Mouse (Mus musculus): ENCODE data around the gene Slc8a1. TPM values are rescaled to one million over a fixed set of nuclear protein-coding genes. Genes with fewer than 3 reads are reported as not detected.
A peak's percentile ranks its signal among the peaks of the same experiment; 100 is the strongest.

Slc8a1 gene
- polyA plus RNA-seq, 1 experiment from 2014 or later, result 5.8 TPM

GRCm38 (mm10) chr17:81492216-81492865 lies 245.8 kb downstream of the Slc8a1 start:
- no peaks in the 10 kb centered on the region for H3K36me3 ChIP-seq
- H3K9ac ChIP-seq, result no peak overlapping the region
- H3K27me3 ChIP-seq, result no peaks in the 10 kb centered on the region
- ATAC-seq (ENCODE audit: insufficient number of reproducible peaks, low FRiP score, low TSS enrichment, low read depth), result no peak
- 60% methylated on average over 6 of the region's 6 CpGs for WGBS
- no peak overlapping the region for H3K4me3 ChIP-seq
- peaks cover 4% of the 10 kb centered on the region for H3K4me1 ChIP-seq
- no peaks in the 10 kb centered on the region for H3K9me3 ChIP-seq
- H3K4me2 ChIP-seq, result no peak overlapping the region
- H3K27ac ChIP-seq, result peak overlapping the region; percentile 27; the same call in 1 of the 2 replicates

- H3K27ac ChIP-seq, result no peak overlapping the region
- H3K4me2 ChIP-seq, result no peak overlapping the region
- 71% methylated on average over 1 of the region's 1 CpGs for WGBS
- no peaks in the 10 kb centered on the region for H3K27me3 ChIP-seq
- peaks cover 6% of the 10 kb centered on the region for H3K4me1 ChIP-seq
- no peaks in the 10 kb centered on the region for H3K9me3 ChIP-seq
- no peak overlapping the region for H3K4me3 ChIP-seq
- no peaks in the 10 kb centered on the region for H3K36me3 ChIP-seq
- H3K9ac ChIP-seq, result no peak overlapping the region
- no peak for ATAC-seq (ENCODE audit: insufficient number of reproducible peaks, low FRiP score, low TSS enrichment, low read depth)
Observed at GRCm38 (mm10) chr17:81486388-81486787, 251.8 kb downstream of the Slc8a1 start.

- Histone ChIP-seq H3K36me3 (no peaks in the 10 kb centered on the region), H3K27me3 (no peaks in the 10 kb centered on the region), H3K4me1 (peaks cover 13% of the 10 kb centered on the region), H3K9ac (no peak overlapping the region), H3K4me3 (no peak overlapping the region), H3K27ac (no peak overlapping the region; the same call in 1 of the 2 replicates), H3K9me3 (no peaks in the 10 kb centered on the region), H3K4me2 (no peak overlapping the region)
- WGBS, result 80% methylated on average over 11 of the region's 11 CpGs
- no peak for ATAC-seq (ENCODE audit: insufficient number of reproducible peaks, low FRiP score, low TSS enrichment, low read depth)
Observed at GRCm38 (mm10) chr17:81481843-81482490, 256.2 kb downstream of the Slc8a1 start.

GRCm38 (mm10) chr17:81480351-81481161 lies 257.6 kb downstream of the Slc8a1 start:
- Histone ChIP-seq H3K9ac (no peak overlapping the region), H3K4me3 (no peak overlapping the region), H3K27me3 (no peaks in the 10 kb centered on the region), H3K9me3 (no peaks in the 10 kb centered on the region), H3K4me1 (peaks cover 11% of the 10 kb centered on the region), H3K4me2 (no peak overlapping the region), H3K36me3 (no peaks in the 10 kb centered on the region), H3K27ac (no peak overlapping the region)
- peak; percentile 75; the same call in 1 of the 2 replicates for ATAC-seq (ENCODE audit: insufficient number of reproducible peaks, low FRiP score, low TSS enrichment, low read depth)
- WGBS, result 56% methylated on average over 21 of the region's 21 CpGs

- no peak overlapping the region for H3K27ac ChIP-seq
- no peaks in the 10 kb centered on the region for H3K27me3 ChIP-seq
- H3K36me3 ChIP-seq, result no peaks in the 10 kb centered on the region
- H3K4me2 ChIP-seq, result no peak overlapping the region
- H3K9me3 ChIP-seq, result no peaks in the 10 kb centered on the region
- no peak overlapping the region for H3K9ac ChIP-seq
- no peak for ATAC-seq (ENCODE audit: insufficient number of reproducible peaks, low FRiP score, low TSS enrichment, low read depth)
- H3K4me3 ChIP-seq, result no peak overlapping the region
- peaks cover 11% of the 10 kb centered on the region for H3K4me1 ChIP-seq
- 41% methylated on average over 4 of the region's 4 CpGs for WGBS
Observed at GRCm38 (mm10) chr17:81479807-81480206, 258.4 kb downstream of the Slc8a1 start.

- H3K27ac ChIP-seq, result no peak overlapping the region
- ATAC-seq (ENCODE audit: insufficient number of reproducible peaks, low FRiP score, low TSS enrichment, low read depth), result no peak
- no peak overlapping the region for H3K9ac ChIP-seq
- H3K4me3 ChIP-seq, result no peak overlapping the region
- peaks cover 11% of the 10 kb centered on the region for H3K4me1 ChIP-seq
- WGBS, result 84% methylated on average over 1 of the region's 1 CpGs
- H3K27me3 ChIP-seq, result no peaks in the 10 kb centered on the region
- H3K9me3 ChIP-seq, result no peaks in the 10 kb centered on the region
- H3K4me2 ChIP-seq, result no peak overlapping the region
- no peaks in the 10 kb centered on the region for H3K36me3 ChIP-seq
Observed at GRCm38 (mm10) chr17:81477420-81477819, 260.8 kb downstream of the Slc8a1 start.

GRCm38 (mm10) chr17:81473363-81473762 lies 264.8 kb downstream of the Slc8a1 start:
- ATAC-seq (ENCODE audit: insufficient number of reproducible peaks, low FRiP score, low TSS enrichment, low read depth), result no peak
- H3K4me2 ChIP-seq, result no peak overlapping the region
- H3K4me1 ChIP-seq, result peaks cover 2% of the 10 kb centered on the region; the same call in 1 of the 2 replicates
- 40% methylated on average over 3 of the region's 3 CpGs for WGBS
- no peak overlapping the region for H3K4me3 ChIP-seq
- H3K9me3 ChIP-seq, result no peaks in the 10 kb centered on the region
- H3K9ac ChIP-seq, result no peak overlapping the region
- H3K27me3 ChIP-seq, result no peaks in the 10 kb centered on the region
- no peak overlapping the region for H3K27ac ChIP-seq
- H3K36me3 ChIP-seq, result no peaks in the 10 kb centered on the region

GRCm38 (mm10) chr17:81468941-81469340 lies 269.2 kb downstream of the Slc8a1 start:
- Histone ChIP-seq H3K9ac (no peak overlapping the region), H3K4me3 (no peak overlapping the region), H3K9me3 (no peaks in the 10 kb centered on the region), H3K36me3 (no peaks in the 10 kb centered on the region), H3K4me2 (no peak overlapping the region), H3K27me3 (no peaks in the 10 kb centered on the region), H3K27ac (no peak overlapping the region), H3K4me1 (peaks cover 2% of the 10 kb centered on the region; the same call in 1 of the 2 replicates)
- 45% methylated on average over 5 of the region's 5 CpGs for WGBS
- 0 out of 2 replicates have a peak, but pooled peaks have one; percentile 63 for ATAC-seq (ENCODE audit: insufficient number of reproducible peaks, low FRiP score, low TSS enrichment, low read depth)

- ATAC-seq (ENCODE audit: insufficient number of reproducible peaks, low FRiP score, low TSS enrichment, low read depth), result no peak
- no peak overlapping the region for H3K27ac ChIP-seq
- H3K27me3 ChIP-seq, result no peaks in the 10 kb centered on the region
- no peak overlapping the region for H3K4me3 ChIP-seq
- H3K36me3 ChIP-seq, result no peaks in the 10 kb centered on the region
- no peaks in the 10 kb centered on the region for H3K4me1 ChIP-seq
- no peaks in the 10 kb centered on the region for H3K9me3 ChIP-seq
- no peak overlapping the region for H3K4me2 ChIP-seq
- 88% methylated on average over 3 of the region's 3 CpGs for WGBS
- H3K9ac ChIP-seq, result no peak overlapping the region
Observed at GRCm38 (mm10) chr17:81459379-81459778, 278.8 kb downstream of the Slc8a1 start.

GRCm38 (mm10) chr17:81455977-81456376 lies 282.2 kb downstream of the Slc8a1 start:
- H3K4me1 ChIP-seq, result no peaks in the 10 kb centered on the region
- 83% methylated on average over 7 of the region's 7 CpGs for WGBS

GRCm38 (mm10) chr17:81455269-81455668 lies 282.9 kb downstream of the Slc8a1 start:
- Histone ChIP-seq H3K36me3 (no peaks in the 10 kb centered on the region), H3K4me3 (no peak overlapping the region), H3K27me3 (no peaks in the 10 kb centered on the region), H3K9me3 (no peaks in the 10 kb centered on the region), H3K4me1 (no peaks in the 10 kb centered on the region), H3K27ac (no peak overlapping the region), H3K9ac (no peak overlapping the region), H3K4me2 (no peak overlapping the region)
- WGBS, result 69% methylated on average over 3 of the region's 3 CpGs
- no peak for ATAC-seq (ENCODE audit: insufficient number of reproducible peaks, low FRiP score, low TSS enrichment, low read depth)

More at GRCm38 (mm10) chr17:81455977-81456376, 282.2 kb downstream of the Slc8a1 start:
- Histone ChIP-seq H3K4me2 (no peak overlapping the region), H3K9ac (no peak overlapping the region), H3K27ac (no peak overlapping the region), H3K4me3 (no peak overlapping the region), H3K36me3 (no peaks in the 10 kb centered on the region), H3K9me3 (no peaks in the 10 kb centered on the region), H3K27me3 (no peaks in the 10 kb centered on the region)
- no peak for ATAC-seq (ENCODE audit: insufficient number of reproducible peaks, low FRiP score, low TSS enrichment, low read depth)

GRCm38 (mm10) chr17:81441463-81441862 lies 296.7 kb downstream of the Slc8a1 start, which contains the start of gene Gm11096:
TSS of gene Gm11096 (plus strand) at chr17:81441763.
- H3K27me3 ChIP-seq, result no peaks in the 10 kb centered on the region
- H3K27ac ChIP-seq, result no peak within 1 kb of the TSS
- no peak for ATAC-seq (ENCODE audit: insufficient number of reproducible peaks, low FRiP score, low TSS enrichment, low read depth)
- no peaks in the 10 kb centered on the region for H3K9me3 ChIP-seq
- no peak within 1 kb of the TSS for H3K4me3 ChIP-seq
- H3K4me2 ChIP-seq, result no peak within 1 kb of the TSS
- H3K4me1 ChIP-seq, result no peaks in the 10 kb centered on the region
- no peak within 1 kb of the TSS for H3K9ac ChIP-seq
- H3K36me3 ChIP-seq, result 0 out of 2 replicates have a peak, but pooled peaks cover 4% of the 10 kb centered on the region

All from limb, embryonic 15.5 days (tissue).